Mouse (Mus musculus) myocyte (in vitro differentiated cells): ENCODE data around the gene Atg4a-ps. TPM values are rescaled to one million over a fixed set of nuclear protein-coding genes. Genes with fewer than 3 reads are reported as not detected.

Experiments used
- H3K27me3 ChIP-seq: one replicate; pipeline ENCODE4 v1.6.1; 2011; ENCODE audit not compliant: control insufficient read depth, insufficient read depth, insufficient read length
- H3K36me3 ChIP-seq: one replicate; pipeline ENCODE4 v1.6.1; 2011; ENCODE audit not compliant: control insufficient read depth, insufficient read depth
- H3K4me2 ChIP-seq: one replicate; pipeline ENCODE4 v1.6.1; 2011; ENCODE audit warnings: low read depth, control low read depth
- H3K4me3 ChIP-seq: one replicate; pipeline ENCODE4 v1.5.1; 2011; ENCODE audit warnings: mild to moderate bottlenecking, control low read depth, moderate library complexity
- H3K79me2 ChIP-seq: one replicate; pipeline ENCODE4 v1.6.1; 2011; ENCODE audit not compliant: control insufficient read depth, insufficient read depth
- H3ac ChIP-seq: one replicate; pipeline ENCODE4 v1.6.1; 2011; ENCODE audit not compliant: control insufficient read depth, insufficient read length
- CEBPB ChIP-seq: IDR thresholded peaks from 2 replicates; pipeline ENCODE4 v1.6.1; 2011; ENCODE audit warnings: mild to moderate bottlenecking, moderate library complexity; ENCODE audit not compliant: poor library complexity, insufficient read depth, severe bottlenecking
- E2F4 ChIP-seq: IDR thresholded peaks from one replicate; pipeline ENCODE4 v1.6.1; 2011; ENCODE audit warnings: mild to moderate bottlenecking, control low read depth, moderate library complexity; ENCODE audit not compliant: insufficient read depth
- MAX ChIP-seq: IDR thresholded peaks from one replicate; pipeline ENCODE4 v1.6.1; 2011; ENCODE audit warnings: low read depth, mild to moderate bottlenecking, control low read depth
- MYOD1 ChIP-seq, 3 experiments: IDR thresholded peaks; one replicate each; pipeline ENCODE4 v1.6.1; 2011; ENCODE audit warnings: control low read depth in 2 of 3, low read depth in 2 of 3, mild to moderate bottlenecking in 2 of 3, moderate library complexity in 1 of 3; ENCODE audit not compliant: insufficient read length in 2 of 3, control insufficient read depth in 1 of 3
- MYOG ChIP-seq, 3 experiments: IDR thresholded peaks; one replicate each; pipeline ENCODE4 v1.6.1; 2011; ENCODE audit warnings: control low read depth in 2 of 3, low read depth in 2 of 3, mild to moderate bottlenecking in 2 of 3; ENCODE audit not compliant: insufficient read length in 2 of 3, control insufficient read depth in 1 of 3, insufficient read depth in 1 of 3
- POLR2A ChIP-seq: IDR thresholded peaks from one replicate; pipeline ENCODE4 v1.6.1; 2011; ENCODE audit warnings: low read depth, mild to moderate bottlenecking, control low read depth, moderate library complexity; ENCODE audit not compliant: insufficient read length
- POLR2AphosphoS2 ChIP-seq: IDR thresholded peaks from one replicate; pipeline ENCODE4 v1.6.1; 2011; ENCODE audit warnings: low read depth, control low read depth; ENCODE audit not compliant: insufficient read length
- REST ChIP-seq: IDR thresholded peaks from one replicate; pipeline ENCODE4 v1.6.1; 2011; ENCODE audit warnings: mild to moderate bottlenecking, control low read depth, moderate library complexity; ENCODE audit not compliant: insufficient read depth, insufficient read length
- SRF ChIP-seq: IDR thresholded peaks from one replicate; pipeline ENCODE4 v1.6.1; 2011; ENCODE audit warnings: low read depth; ENCODE audit not compliant: control insufficient read depth, insufficient read length
- TCF12 ChIP-seq: IDR thresholded peaks from one replicate; pipeline ENCODE4 v1.6.1; 2011; ENCODE audit warnings: mild to moderate bottlenecking, control low read depth; ENCODE audit not compliant: poor library complexity, insufficient read depth, severe bottlenecking
- TCF3 ChIP-seq: IDR thresholded peaks from one replicate; pipeline ENCODE4 v1.6.1; 2011; ENCODE audit warnings: low read depth, control low read depth; ENCODE audit not compliant: insufficient read length
- USF1 ChIP-seq: IDR thresholded peaks from one replicate; pipeline ENCODE4 v1.6.1; 2011; ENCODE audit warnings: low read depth, mild to moderate bottlenecking, control low read depth, moderate library complexity
- polyA plus RNA-seq: library from polyadenylated mRNA; unstranded; fragments of >200 nt; fragmentation: generic; extraction: Trizol; gene quantifications from one replicate; pipeline ENCODE4 v1.2.1, GENCODE M21; 2012; ENCODE audit warnings: missing spikeins

Gene Atg4a-ps
- polyA plus RNA-seq, 1 experiment = 0.22 TPM

DNA sequence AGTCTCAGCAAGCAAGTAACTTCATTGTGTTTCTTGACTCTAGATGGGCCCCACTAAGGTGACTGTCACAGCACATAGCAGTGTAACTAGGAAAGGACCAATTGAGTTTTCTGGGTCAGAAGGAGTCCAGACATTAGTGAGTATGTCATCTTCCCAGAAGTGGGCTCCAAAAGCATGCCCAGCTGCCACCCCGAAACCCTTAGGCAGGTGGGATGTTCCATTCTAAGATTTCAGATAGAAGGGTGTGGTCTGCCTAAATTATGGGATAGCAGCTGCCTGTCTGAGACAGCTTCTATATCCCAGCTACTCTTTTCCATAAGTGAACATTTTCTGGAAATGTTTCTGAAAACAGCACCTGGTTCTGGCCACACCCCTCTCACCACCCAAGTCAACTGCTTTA is 11.6 kb downstream of the Atg4a-ps start:
- no peaks in the 10 kb centered on the region for H3K36me3 ChIP-seq

DNA sequence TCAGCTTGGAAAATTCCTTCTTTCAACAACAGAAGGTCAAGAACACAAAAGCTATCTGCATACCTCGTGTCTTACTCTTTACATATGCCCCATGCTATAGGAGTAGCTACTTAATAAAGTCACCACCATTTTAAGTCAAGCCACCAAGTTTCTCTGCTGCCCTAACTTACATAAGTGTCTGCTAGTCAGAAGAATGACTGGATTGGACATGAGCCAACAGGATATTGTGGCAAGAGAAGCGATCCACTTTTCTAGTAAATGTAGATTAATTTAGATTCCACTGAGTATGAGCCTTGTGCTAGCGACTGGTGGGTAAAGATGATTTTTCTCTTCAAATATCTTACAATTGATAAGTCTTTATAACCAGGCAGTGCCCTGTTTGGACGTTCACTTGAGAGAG is 12.0 kb downstream of the Atg4a-ps start:
- H3K27me3 ChIP-seq = no peaks in the 10 kb centered on the region
- no peak overlapping the region for H3K4me3 ChIP-seq
- no peak overlapping the region for H3K4me2 ChIP-seq
- no peak overlapping the region for H3ac ChIP-seq
- no peaks in the 10 kb centered on the region for H3K79me2 ChIP-seq
- TF ChIP-seq SRF = no peak
- no peak for TF ChIP-seq POLR2AphosphoS2
- TF ChIP-seq TCF3 = no peak
- TF ChIP-seq REST = no peak
- TF ChIP-seq MAX = no peak
- no peak for TF ChIP-seq MYOG (IDR thresholded peaks at IDR 0.05; ENCODE audit: control insufficient read depth in 1 of 3, insufficient read depth in 1 of 3, insufficient read length in 2 of 3, low read depth in 2 of 3)
- TF ChIP-seq TCF12 = no peak
- TF ChIP-seq CEBPB = no peak
- no peak for TF ChIP-seq MYOD1 (IDR thresholded peaks at IDR 0.05; ENCODE audit: control insufficient read depth in 1 of 3, insufficient read length in 2 of 3, low read depth in 2 of 3)
- TF ChIP-seq USF1 = no peak
- no peak for TF ChIP-seq POLR2A
- TF ChIP-seq E2F4 = no peak
- H3K36me3 ChIP-seq = no peaks in the 10 kb centered on the region

More for the DNA sequence above, 11.6 kb downstream of the Atg4a-ps start:
- TF ChIP-seq TCF12 = peak; percentile 73
- no peak for TF ChIP-seq POLR2A
- no peak for TF ChIP-seq E2F4
- TF ChIP-seq MYOD1 (IDR thresholded peaks at IDR 0.05; ENCODE audit: control insufficient read depth in 1 of 3, insufficient read length in 2 of 3, low read depth in 2 of 3) = peak in 2 of 3 experiments; percentile 81 to 82
- peak in 2 of 3 experiments; percentile 37 to 60 for TF ChIP-seq MYOG (IDR thresholded peaks at IDR 0.05; ENCODE audit: control insufficient read depth in 1 of 3, insufficient read depth in 1 of 3, insufficient read length in 2 of 3, low read depth in 2 of 3)
- no peaks in the 10 kb centered on the region for H3K79me2 ChIP-seq
- H3K27me3 ChIP-seq = no peaks in the 10 kb centered on the region
- H3K4me2 ChIP-seq = no peak overlapping the region
- H3ac ChIP-seq = no peak overlapping the region
- no peak overlapping the region for H3K4me3 ChIP-seq

DNA sequence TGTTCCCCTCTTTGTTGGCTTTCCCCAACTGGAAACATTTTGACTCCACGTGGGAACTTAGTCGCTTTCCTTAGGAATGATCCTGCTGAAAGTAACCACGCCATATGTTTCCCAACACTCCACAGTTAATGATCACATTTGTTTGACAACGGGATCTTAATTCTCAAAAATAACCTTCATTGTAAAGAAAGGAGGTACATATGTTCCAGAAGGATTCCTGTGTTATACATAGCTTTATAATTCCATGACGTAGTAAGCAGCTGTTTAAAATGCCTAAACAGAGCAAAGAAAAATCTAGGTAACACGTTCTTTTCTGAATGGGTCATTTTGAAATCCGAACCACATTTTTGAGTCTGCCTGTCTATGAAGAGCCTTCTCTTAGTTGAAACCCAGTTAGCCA is 12.7 kb downstream of the Atg4a-ps start:
- H3K4me3 ChIP-seq = no peak overlapping the region
- no peaks in the 10 kb centered on the region for H3K36me3 ChIP-seq
- TF ChIP-seq POLR2AphosphoS2 (no peak), REST (no peak), SRF (no peak), USF1 (no peak), TCF12 (no peak)
- no peak overlapping the region for H3K4me2 ChIP-seq
- H3K79me2 ChIP-seq = no peaks in the 10 kb centered on the region
- H3ac ChIP-seq = no peak overlapping the region
- no peaks in the 10 kb centered on the region for H3K27me3 ChIP-seq

DNA sequence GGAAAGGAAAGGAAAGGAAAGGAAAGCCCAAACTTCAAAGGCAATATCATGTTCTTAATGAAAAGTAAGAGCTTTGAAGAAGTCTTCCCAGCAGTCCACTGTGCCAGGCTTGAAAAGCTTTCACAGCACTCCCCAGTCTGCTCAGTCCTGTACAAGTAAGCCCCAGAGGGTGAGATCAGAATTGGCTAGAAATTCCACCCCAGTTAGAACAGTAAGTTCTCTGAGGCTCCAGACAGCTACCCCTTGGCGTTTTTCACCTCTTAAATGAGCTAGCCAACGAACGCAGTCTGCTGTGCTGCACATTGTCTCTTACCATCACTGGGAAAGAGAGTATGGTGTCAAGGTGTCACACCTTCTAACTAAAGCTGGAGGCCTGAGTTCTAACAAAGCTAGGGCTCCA is 18.2 kb downstream of the Atg4a-ps start:
- Histone ChIP-seq H3K4me2 (no peak overlapping the region), H3K36me3 (no peaks in the 10 kb centered on the region), H3ac (no peak overlapping the region), H3K4me3 (no peak overlapping the region), H3K79me2 (no peaks in the 10 kb centered on the region), H3K27me3 (no peaks in the 10 kb centered on the region)
- no peak for TF ChIP-seq MYOD1 (IDR thresholded peaks at IDR 0.05; ENCODE audit: control insufficient read depth in 1 of 3, insufficient read length in 2 of 3, low read depth in 2 of 3)
- no peak for TF ChIP-seq REST
- no peak for TF ChIP-seq SRF
- no peak for TF ChIP-seq CEBPB
- no peak for TF ChIP-seq USF1
- TF ChIP-seq E2F4 = no peak
- no peak for TF ChIP-seq POLR2AphosphoS2
- TF ChIP-seq POLR2A = no peak
- no peak for TF ChIP-seq TCF3
- TF ChIP-seq TCF12 = no peak
- TF ChIP-seq MYOG (IDR thresholded peaks at IDR 0.05; ENCODE audit: control insufficient read depth in 1 of 3, insufficient read depth in 1 of 3, insufficient read length in 2 of 3, low read depth in 2 of 3) = no peak
- TF ChIP-seq MAX = no peak

DNA sequence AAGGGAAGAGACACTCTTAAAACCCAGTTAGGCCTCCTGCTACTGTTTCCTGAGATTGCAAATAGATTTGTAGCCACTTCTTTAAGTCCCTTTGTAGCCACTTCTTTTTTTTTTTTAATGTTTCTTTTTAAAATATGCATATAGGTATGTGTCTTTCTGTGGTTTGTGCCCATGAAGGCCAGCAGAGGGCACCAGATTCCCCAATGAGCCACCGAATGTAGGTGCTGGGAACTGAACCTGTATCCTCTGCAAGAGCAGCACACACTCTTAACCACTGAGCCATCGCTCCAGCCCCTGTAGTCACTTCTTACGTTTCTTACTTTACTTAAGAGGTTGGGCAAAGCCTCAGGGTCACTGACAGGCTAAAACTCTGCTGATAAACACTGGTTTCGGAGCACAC is 19.4 kb downstream of the Atg4a-ps start:
- Histone ChIP-seq H3K4me2 (no peak overlapping the region), H3ac (no peak overlapping the region), H3K4me3 (no peak overlapping the region), H3K79me2 (no peaks in the 10 kb centered on the region), H3K27me3 (no peaks in the 10 kb centered on the region), H3K36me3 (no peaks in the 10 kb centered on the region)
- TF ChIP-seq SRF (no peak), USF1 (no peak), MYOG (IDR thresholded peaks at IDR 0.05; ENCODE audit: control insufficient read depth in 1 of 3, insufficient read depth in 1 of 3, insufficient read length in 2 of 3, low read depth in 2 of 3) (no peak), POLR2A (no peak), POLR2AphosphoS2 (no peak), MYOD1 (IDR thresholded peaks at IDR 0.05; ENCODE audit: control insufficient read depth in 1 of 3, insufficient read length in 2 of 3, low read depth in 2 of 3) (no peak), MAX (no peak), TCF3 (no peak)

DNA sequence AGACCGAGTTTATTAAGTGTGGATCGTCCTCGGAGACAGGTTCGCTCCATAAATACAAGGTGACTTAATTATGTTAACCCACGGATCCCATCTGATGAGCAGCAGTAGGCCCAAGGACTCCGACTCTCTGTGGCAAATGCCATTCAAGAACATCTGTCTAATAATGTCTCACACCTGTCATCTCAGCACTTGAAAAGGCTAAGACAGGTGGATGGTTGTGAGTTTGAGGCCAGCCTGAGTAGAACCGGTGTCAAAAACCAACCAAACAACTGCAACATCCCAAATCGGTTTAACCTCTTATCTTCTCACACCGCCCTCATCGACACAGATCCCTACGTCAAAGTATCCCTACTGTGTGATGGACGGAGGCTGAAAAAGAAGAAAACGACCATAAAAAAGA is 20.7 kb downstream of the Atg4a-ps start:
- TF ChIP-seq TCF3 = no peak
- TF ChIP-seq MYOD1 (IDR thresholded peaks at IDR 0.05; ENCODE audit: control insufficient read depth in 1 of 3, insufficient read length in 2 of 3, low read depth in 2 of 3) = peak in 2 of 3 experiments; percentile 80 to 85
- TF ChIP-seq E2F4 = no peak
- TF ChIP-seq CEBPB = no peak
- no peak for TF ChIP-seq MYOG (IDR thresholded peaks at IDR 0.05; ENCODE audit: control insufficient read depth in 1 of 3, insufficient read depth in 1 of 3, insufficient read length in 2 of 3, low read depth in 2 of 3)
- TF ChIP-seq TCF12 = peak; percentile 8
- TF ChIP-seq REST = no peak
- H3K27me3 ChIP-seq = no peaks in the 10 kb centered on the region
- H3K4me3 ChIP-seq = no peak overlapping the region
- no peaks in the 10 kb centered on the region for H3K79me2 ChIP-seq
- no peak overlapping the region for H3ac ChIP-seq
- no peak overlapping the region for H3K4me2 ChIP-seq
- no peaks in the 10 kb centered on the region for H3K36me3 ChIP-seq
